Mouse (Mus musculus) MEL (cell line): ENCODE measurements around the gene Phf2. TPM values are rescaled to one million over a fixed set of nuclear protein-coding genes. Genes with fewer than 3 reads are reported as not detected.
"Not testable (repeated sequence)": the region's sequence is repeated elsewhere in the genome, so short reads cannot be mapped to it uniquely, and the experiment has no call there.

Experiments
- DNase-seq: peaks from one replicate; pipeline ENCODE4 v3.0.0; 2011; ENCODE audit warnings: low read depth, low spot score
- H3K27ac ChIP-seq: 2 replicates; pipeline ENCODE4 v1.5.1; 2012; ENCODE audit warnings: low read depth, mild to moderate bottlenecking, control low read depth, low read length, moderate library complexity; ENCODE audit not compliant: control insufficient read depth
- H3K27me3 ChIP-seq, 2 experiments: fragments of 150-350 bp in 1 of 2; sonication (generic) in 1 of 2; 2 replicates each; pipeline ENCODE4 v1.6.1; 2012; ENCODE audit warnings: low read length in 2 of 2, mild to moderate bottlenecking in 2 of 2, improper control_type of control experiment in 1 of 2, moderate library complexity in 1 of 2; ENCODE audit not compliant: insufficient read depth in 2 of 2, control insufficient read depth in 1 of 2
- H3K36me3 ChIP-seq, 2 experiments: 2 replicates each; pipeline ENCODE4 v1.6.1; 2012 to 2014; ENCODE audit warnings: low read length in 2 of 2, improper control_type of control experiment in 1 of 2, inconsistent platforms in 1 of 2, mild to moderate bottlenecking in 1 of 2; ENCODE audit not compliant: insufficient read depth in 2 of 2, control insufficient read depth in 1 of 2
- H3K4me1 ChIP-seq, 2 experiments: fragments of 150-350 bp in 1 of 2; sonication (generic) in 1 of 2; 2 replicates each; pipeline ENCODE4 v1.6.1; 2012; ENCODE audit warnings: low read length in 2 of 2, improper control_type of control experiment in 1 of 2, mild to moderate bottlenecking in 1 of 2; ENCODE audit not compliant: insufficient read depth in 2 of 2, control insufficient read depth in 1 of 2
- H3K4me3 ChIP-seq, 2 experiments: fragments of 150-350 bp in 1 of 2; sonication (generic) in 1 of 2; 2 replicates each; pipeline ENCODE4 v1.5.1; 2012; ENCODE audit warnings: low read depth in 2 of 2, low read length in 2 of 2, mild to moderate bottlenecking in 2 of 2, moderate library complexity in 2 of 2, control low read depth in 1 of 2, improper control_type of control experiment in 1 of 2; ENCODE audit not compliant: control insufficient read depth in 1 of 2, insufficient read depth in 1 of 2
- H3K79me2 ChIP-seq: 2 replicates; pipeline ENCODE4 v1.6.1; 2012; ENCODE audit warnings: mild to moderate bottlenecking, low read length, moderate library complexity; ENCODE audit not compliant: control insufficient read depth, poor library complexity, insufficient read depth
- H3K9ac ChIP-seq: 2 replicates; pipeline ENCODE4 v1.6.1; 2012; ENCODE audit warnings: low read depth, mild to moderate bottlenecking, control low read depth, low read length, moderate library complexity; ENCODE audit not compliant: control insufficient read depth, poor library complexity, severe bottlenecking
- H3K9me3 ChIP-seq: fragments of 150-350 bp; sonication (generic); replicated peaks from 2 replicates; pipeline ENCODE4 v1.6.1; 2012; ENCODE audit warnings: mild to moderate bottlenecking, low read length, improper control_type of control experiment, moderate library complexity; ENCODE audit not compliant: insufficient read depth
- CTCF ChIP-seq, 3 experiments: IDR thresholded peaks in 2 of 3; conservative IDR thresholded peaks in 1 of 3; 2 replicates each; pipeline ENCODE4 v1.5.1; 2011 to 2012; ENCODE audit warnings: low read length in 3 of 3, low read depth in 2 of 3, mild to moderate bottlenecking in 2 of 3, improper control_type of control experiment in 1 of 3, inconsistent platforms in 1 of 3, mixed read lengths in 1 of 3, moderate library complexity in 1 of 3; ENCODE audit not compliant: control insufficient read depth in 1 of 3, insufficient read depth in 1 of 3, poor library complexity in 1 of 3, severe bottlenecking in 1 of 3
- MAFK ChIP-seq: IDR thresholded peaks from 2 replicates; pipeline ENCODE4 v1.6.1; 2011; ENCODE audit warnings: low read depth, mild to moderate bottlenecking, low read length, improper control_type of control experiment, borderline replicate concordance
- MEF2A ChIP-seq: IDR thresholded peaks from 2 replicates; pipeline ENCODE4 v1.6.1; 2014; ENCODE audit warnings: low read depth, mild to moderate bottlenecking, inconsistent platforms, low read length, improper control_type of control experiment; ENCODE audit not compliant: poor library complexity, insufficient replicate concordance, severe bottlenecking; ENCODE audit errors: extremely low read depth
- NRF1 ChIP-seq: IDR thresholded peaks from 2 replicates; pipeline ENCODE4 v1.6.1; 2014; ENCODE audit warnings: low read depth, mild to moderate bottlenecking, inconsistent platforms, low read length, improper control_type of control experiment, moderate library complexity; ENCODE audit not compliant: poor library complexity, insufficient read depth, severe bottlenecking
- POLR2AphosphoS5 ChIP-seq: IDR thresholded peaks from 2 replicates; pipeline ENCODE4 v1.6.1; 2012; ENCODE audit warnings: low read depth, borderline replicate concordance, mild to moderate bottlenecking, inconsistent platforms, low read length, moderate library complexity, mixed read lengths
- RAD21 ChIP-seq: IDR thresholded peaks from 2 replicates; pipeline ENCODE4 v1.6.1; 2011; ENCODE audit warnings: mild to moderate bottlenecking, low read depth, low read length, improper control_type of control experiment
- RCOR1 ChIP-seq: IDR thresholded peaks from 2 replicates; pipeline ENCODE4 v1.6.1; 2012; ENCODE audit warnings: low read depth, mild to moderate bottlenecking, inconsistent platforms, low read length, improper control_type of control experiment
- SIN3A ChIP-seq: IDR thresholded peaks from 2 replicates; pipeline ENCODE4 v1.6.1; 2012; ENCODE audit warnings: low read length, improper control_type of control experiment, inconsistent platforms
- SMC3 ChIP-seq: IDR thresholded peaks from 2 replicates; pipeline ENCODE4 v1.6.1; 2011; ENCODE audit warnings: low read depth, low read length, improper control_type of control experiment
- ZC3H11A ChIP-seq: IDR thresholded peaks from 2 replicates; pipeline ENCODE4 v1.6.1; 2012; ENCODE audit warnings: low read depth, mild to moderate bottlenecking, inconsistent platforms, low read length, improper control_type of control experiment
- ZMIZ1 ChIP-seq: IDR thresholded peaks from 2 replicates; pipeline ENCODE4 v1.6.1; 2012; ENCODE audit warnings: low read depth, mild to moderate bottlenecking, inconsistent platforms, low read length, improper control_type of control experiment, moderate library complexity
- polyA plus RNA-seq, 2 experiments: library from polyadenylated mRNA; stranded (reverse) in 1 of 2; unstranded in 1 of 2; fragments of >175 nt in 1 of 2; fragments of >200 nt in 1 of 2; gene quantifications; 2 replicates each; pipeline versions ENCODE4 v1.2.1 to v1.2.4; 2012; ENCODE audit warnings: low replicate concordance in 2 of 2, low read depth in 1 of 2; ENCODE audit not compliant: insufficient read length in 2 of 2, insufficient read depth in 1 of 2, missing spikeins in 1 of 2
- total RNA-seq: library from RNA; depleted of rRNA; stranded (reverse); fragments of 300-350 nt; gene quantifications from 2 replicates; pipeline ENCODE4 v1.2.3, GENCODE M21; 2012

The Phf2 gene
- total and polyA plus RNA-seq, 3 experiments: 10.2 to 52.7 (median 29.6) TPM

DNA sequence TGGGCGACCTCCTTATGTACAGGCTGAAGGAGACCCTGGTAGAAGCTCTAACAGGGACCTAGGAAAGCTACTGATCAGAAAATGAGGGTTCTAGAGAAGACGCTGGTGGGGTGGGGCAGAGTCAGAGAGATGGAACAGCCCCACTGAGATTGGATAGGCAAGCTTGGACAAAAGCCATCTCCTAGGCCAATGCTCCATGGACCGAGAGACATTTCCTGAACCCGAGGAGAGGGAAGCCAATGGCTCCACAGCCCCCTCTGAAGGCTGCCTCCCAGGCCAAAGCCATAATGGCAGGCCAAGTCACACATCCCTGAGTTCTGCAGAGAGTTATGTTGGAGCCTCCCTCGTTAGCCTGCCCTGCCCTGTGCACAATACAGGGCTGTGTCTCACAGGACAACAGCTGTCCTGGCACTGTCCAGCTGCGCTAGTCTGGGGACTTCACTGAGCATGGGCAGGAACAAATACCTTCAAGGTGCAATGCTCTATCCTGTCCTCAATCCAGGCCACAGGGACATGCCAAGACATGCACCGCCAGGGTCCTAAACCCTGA, 60.6 kb downstream of the Phf2 start:
- Histone ChIP-seq H3K79me2 (no peaks in the 10 kb centered on the region), H3K9ac (no peak overlapping the region), H3K9me3 (no peaks in the 10 kb centered on the region), H3K27me3 (no peaks in the 10 kb centered on the region), H3K27ac (no peak overlapping the region), H3K4me1 (no peaks in the 10 kb centered on the region), H3K36me3 (no peaks in the 10 kb centered on the region; a peak in 1 of 4 replicates), H3K4me3 (no peak overlapping the region)
- no peak for TF ChIP-seq RCOR1
- no peak for TF ChIP-seq POLR2AphosphoS5
- no peak for TF ChIP-seq NRF1
- TF ChIP-seq ZC3H11A: no peak
- TF ChIP-seq ZMIZ1: no peak
- no peak for TF ChIP-seq MEF2A
- TF ChIP-seq MAFK: no peak
- TF ChIP-seq CTCF (IDR thresholded peaks at IDR 0.05 in 2 of 3, conservative IDR thresholded peaks at IDR 0.05 in 1 of 3; ENCODE audit: control insufficient read depth in 1 of 3, insufficient read depth in 1 of 3, low read depth in 2 of 3, low read length in 3 of 3, poor library complexity in 1 of 3, severe bottlenecking in 1 of 3): no peak
- TF ChIP-seq SIN3A: no peak
- no peak for DNase-seq

DNA sequence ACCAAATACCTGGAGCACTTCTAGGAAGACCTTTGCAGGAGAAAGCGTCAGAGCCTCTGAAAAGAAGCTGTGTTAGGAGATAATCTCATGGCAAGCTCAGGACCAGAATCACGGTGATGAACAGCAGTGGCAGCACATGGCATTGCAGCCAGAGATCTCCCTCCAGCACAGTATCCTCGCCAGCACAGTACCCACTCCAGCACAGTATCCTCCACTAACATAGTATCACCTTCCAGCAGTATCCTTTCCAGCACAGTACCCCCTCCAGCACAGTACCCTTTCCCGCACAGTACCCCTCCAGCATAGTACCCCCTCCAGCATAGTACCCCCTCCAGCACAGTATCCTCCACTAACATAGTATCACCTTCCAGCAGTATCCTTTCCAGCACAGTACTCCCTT, 61.3 kb downstream of the Phf2 start:
- DNase-seq, H3K9me3 ChIP-seq, H3K79me2 ChIP-seq, H3K36me3 ChIP-seq, H3K4me1 ChIP-seq, H3K27ac ChIP-seq, H3K9ac ChIP-seq, H3K4me3 ChIP-seq, H3K27me3 ChIP-seq: not testable (repeated sequence)

DNA sequence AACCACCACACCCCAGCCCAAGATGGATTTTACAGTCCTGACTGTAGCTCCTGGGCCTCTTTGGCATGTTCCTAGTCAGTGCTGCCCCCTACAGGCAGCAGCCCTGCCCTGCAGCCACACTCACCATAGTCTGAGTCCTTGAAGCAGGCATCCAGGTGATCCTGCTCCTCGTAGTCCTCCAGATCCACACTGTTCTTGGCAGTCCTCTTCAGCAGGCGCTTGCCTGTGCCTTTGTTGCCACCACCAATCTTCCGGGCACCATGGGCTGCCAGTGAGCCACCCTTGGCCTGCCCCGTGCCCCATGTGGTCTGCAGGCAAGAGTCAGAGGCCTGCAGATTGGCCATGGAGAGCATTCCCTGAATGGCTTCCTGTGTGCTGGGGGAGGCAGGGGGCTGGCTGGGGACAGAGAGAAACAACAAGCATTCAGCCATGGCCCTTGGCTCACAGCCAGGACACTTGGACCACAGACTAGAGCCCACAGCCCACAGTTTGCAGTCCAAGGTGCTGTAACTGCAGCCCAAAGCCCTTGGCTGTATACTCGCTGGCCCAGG, 63.4 kb downstream of the Phf2 start:
- Histone ChIP-seq H3K4me3 (no peak overlapping the region), H3K9ac (no peak overlapping the region), H3K27ac (no peak overlapping the region), H3K9me3 (no peaks in the 10 kb centered on the region), H3K36me3 (no peaks in the 10 kb centered on the region; a peak in 1 of 4 replicates), H3K4me1 (no peaks in the 10 kb centered on the region), H3K79me2 (no peaks in the 10 kb centered on the region), H3K27me3 (no peaks in the 10 kb centered on the region)
- TF ChIP-seq SMC3 (peak; percentile 49), RAD21 (peak; percentile 53), CTCF (IDR thresholded peaks at IDR 0.05 in 2 of 3, conservative IDR thresholded peaks at IDR 0.05 in 1 of 3; ENCODE audit: control insufficient read depth in 1 of 3, insufficient read depth in 1 of 3, low read depth in 2 of 3, low read length in 3 of 3, poor library complexity in 1 of 3, severe bottlenecking in 1 of 3) (peak; percentile 79 to 98 (median 91)), MEF2A (no peak)
- DNase-seq: peak; percentile 60
